In the genomic region with DNA sequence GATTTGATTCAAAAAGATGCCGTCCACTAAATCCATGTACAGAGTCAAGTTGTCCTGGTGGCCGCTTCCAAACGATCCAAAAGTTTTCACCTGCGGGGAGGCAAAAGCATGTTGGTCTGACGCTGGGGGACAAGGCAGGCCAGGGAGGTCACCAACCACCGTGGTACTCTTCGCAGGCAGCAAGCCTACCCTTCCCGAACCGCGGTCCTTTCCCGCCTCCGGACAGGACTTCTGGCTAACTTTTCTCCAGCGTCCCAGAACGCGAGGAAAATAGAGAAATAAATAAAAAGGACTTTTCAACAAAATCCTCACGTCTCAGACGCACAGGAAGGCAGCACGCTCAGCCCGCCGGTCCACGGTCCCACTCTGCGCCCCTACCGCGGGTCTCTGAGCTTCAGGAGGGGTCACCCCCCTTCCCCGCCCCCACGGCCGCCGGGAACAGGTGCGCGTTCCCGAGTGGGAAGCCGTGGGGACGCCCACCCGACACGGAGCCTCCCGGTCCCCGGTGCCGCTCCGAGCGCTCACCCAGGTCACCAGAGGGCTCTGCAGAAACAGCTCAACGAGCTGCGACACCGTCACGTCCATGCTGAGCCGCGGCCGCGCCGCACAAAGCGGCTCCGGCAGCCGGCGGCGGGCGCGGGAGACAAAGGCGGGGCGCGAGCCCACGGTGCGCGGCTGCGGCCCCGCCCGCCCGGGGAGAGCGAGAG, we compare ENCODE assay signal across 8 mouse cellular contexts. TPM values are rescaled to one million over a fixed set of nuclear protein-coding genes. Genes with fewer than 3 reads are reported as not detected.
DNase-seq lines count a peak whose midpoint lies in the region; ATAC-seq and TF ChIP-seq lines count a peak whose summit lies in the region.

No protein-coding gene starts in this region.

- H3K9ac ChIP-seq in heart, adult 2 months (ENCODE audit: low read depth, low read length): peak overlapping the region; percentile 71
- peak overlapping the region; percentile 78 for H3K9ac ChIP-seq in embryonic facial prominence, embryonic 14.5 days (ENCODE audit: low read depth, low read length)
- peak overlapping the region; percentile 78 for H3K9ac ChIP-seq in neural tube, embryonic 12.5 days

- TF ChIP-seq EP300 in heart, adult 2 months (IDR thresholded peaks at IDR 0.05; ENCODE audit: insufficient read depth, low read depth, low read length): no peak

- no peaks in the 10 kb centered on the region for H3K79me3 ChIP-seq in C2C12 (ENCODE audit: low read depth)

- no peaks in the 10 kb centered on the region for H3K9me3 ChIP-seq in embryonic facial prominence, embryonic 14.5 days (ENCODE audit: control insufficient read depth, low read length)
- no peaks in the 10 kb centered on the region for H3K9me3 ChIP-seq in limb, embryonic 10.5 days (replicated peaks)
- no peaks in the 10 kb centered on the region for H3K9me3 ChIP-seq in neural tube, embryonic 12.5 days

- H3ac ChIP-seq in C2C12 (ENCODE audit: control insufficient read depth, insufficient read length, low read depth): peak overlapping the region; percentile 45

- TF ChIP-seq POLR2A in heart, adult 2 months (IDR thresholded peaks at IDR 0.05; ENCODE audit: insufficient read depth, low read depth, low read length): no peak

- H3K36me3 ChIP-seq in heart, adult 2 months (ENCODE audit: control insufficient read depth, insufficient read depth, low read length): no peaks in the 10 kb centered on the region
- H3K36me3 ChIP-seq in C2C12 (ENCODE audit: control insufficient read depth, insufficient read depth): no peaks in the 10 kb centered on the region
- no peaks in the 10 kb centered on the region for H3K36me3 ChIP-seq in embryonic facial prominence, embryonic 14.5 days (ENCODE audit: control insufficient read depth, insufficient read depth, low read length)
- no peaks in the 10 kb centered on the region for H3K36me3 ChIP-seq in limb, embryonic 10.5 days
- H3K36me3 ChIP-seq in neural tube, embryonic 12.5 days: no peaks in the 10 kb centered on the region

- peak; percentile 1; the same call in 1 of the 2 replicates for ATAC-seq in embryonic facial prominence, embryonic 14.5 days (ENCODE audit: low read depth)
- ATAC-seq in neural tube, embryonic 12.5 days (ENCODE audit: low FRiP score, low read depth): peak; percentile 53
- ATAC-seq in megakaryocyte progenitor cell, adult 5-6 weeks (replicated peaks; ENCODE audit: poor library complexity): no peak

- WGBS in heart, adult 2 months: under 1% methylated on average over 66 of the region's 67 CpGs
- WGBS in embryonic facial prominence, embryonic 14.5 days: under 1% methylated on average over 24 of the region's 67 CpGs
- WGBS in limb, embryonic 10.5 days: under 1% methylated on average over 59 of the region's 67 CpGs
- under 1% methylated on average over 67 of the region's 67 CpGs for WGBS in neural tube, embryonic 12.5 days

- peak overlapping the region; percentile 75 for H3K27ac ChIP-seq in heart, adult 2 months
- H3K27ac ChIP-seq in embryonic facial prominence, embryonic 14.5 days (replicated peaks; ENCODE audit: low read depth, low read length): peak overlapping the region; percentile 71
- peak overlapping the region; percentile 89 for H3K27ac ChIP-seq in limb, embryonic 10.5 days
- H3K27ac ChIP-seq in neural tube, embryonic 12.5 days: peak overlapping the region; percentile 86

- H3K4me3 ChIP-seq in heart, adult 2 months: peak overlapping the region; percentile 77
- peak overlapping the region; percentile 51 for H3K4me3 ChIP-seq in C2C12 (ENCODE audit: insufficient read depth, poor library complexity, severe bottlenecking)
- peak overlapping the region; percentile 70 for H3K4me3 ChIP-seq in embryonic facial prominence, embryonic 14.5 days (ENCODE audit: low read depth, low read length)
- peak overlapping the region; percentile 66 for H3K4me3 ChIP-seq in limb, embryonic 10.5 days
- peak overlapping the region; percentile 62 for H3K4me3 ChIP-seq in neural tube, embryonic 12.5 days

- H3K4me2 ChIP-seq in embryonic facial prominence, embryonic 14.5 days (ENCODE audit: low read depth, low read length): peak overlapping the region; percentile 95
- peak overlapping the region; percentile 77 for H3K4me2 ChIP-seq in neural tube, embryonic 12.5 days (replicated peaks)

- no peaks in the 10 kb centered on the region for H3K79me2 ChIP-seq in heart, adult 2 months (replicated peaks; ENCODE audit: control insufficient read depth, insufficient read depth, low read length)
- H3K79me2 ChIP-seq in C2C12 (ENCODE audit: control insufficient read depth, insufficient read depth): peaks cover 28% of the 10 kb centered on the region

- DNase-seq in heart, adult 2 months: no peak
- DNase-seq in heart, postnatal 25 days (ENCODE audit: low spot score): no peak
- DNase-seq in embryonic facial prominence, embryonic 14.5 days (ENCODE audit: low spot score): no peak
- no peak for DNase-seq in limb, embryonic 10.5 days (ENCODE audit: low spot score)
- DNase-seq in left cerebral cortex, postnatal 36 days (ENCODE audit: low spot score in 2 of 2): no peak

- no peak for TF ChIP-seq CTCF in heart, adult 2 months (IDR thresholded peaks at IDR 0.05)
- TF ChIP-seq CTCF in C2C12 (IDR thresholded peaks at IDR 0.05; ENCODE audit: control insufficient read depth, insufficient read depth, insufficient read length): no peak

- peaks cover 7% of the 10 kb centered on the region for H3K4me1 ChIP-seq in heart, adult 2 months (ENCODE audit: control insufficient read depth, insufficient read depth, low read length)
- peaks cover 7% of the 10 kb centered on the region; the same call in 1 of the 2 replicates for H3K4me1 ChIP-seq in embryonic facial prominence, embryonic 14.5 days (ENCODE audit: control insufficient read depth, insufficient read depth, low read length)
- H3K4me1 ChIP-seq in limb, embryonic 10.5 days: peaks cover 41% of the 10 kb centered on the region
- peaks cover 31% of the 10 kb centered on the region for H3K4me1 ChIP-seq in neural tube, embryonic 12.5 days

- H3K27me3 ChIP-seq in heart, adult 2 months (ENCODE audit: control insufficient read depth, insufficient read depth, low read length): no peaks in the 10 kb centered on the region; the same call in 1 of the 2 replicates
- H3K27me3 ChIP-seq in C2C12 (ENCODE audit: control insufficient read depth, insufficient read depth, insufficient read length): no peaks in the 10 kb centered on the region
- peaks cover 36% of the 10 kb centered on the region for H3K27me3 ChIP-seq in embryonic facial prominence, embryonic 14.5 days (replicated peaks; ENCODE audit: control insufficient read depth, insufficient read depth, low read length)
- peaks cover 51% of the 10 kb centered on the region for H3K27me3 ChIP-seq in limb, embryonic 10.5 days (ENCODE audit: low read depth, poor library complexity, severe bottlenecking)
- H3K27me3 ChIP-seq in neural tube, embryonic 12.5 days (replicated peaks): no peaks in the 10 kb centered on the region

- intact Hi-C loops in heart, adult 2 months (cut with DNase I): loop anchor here (2.0 to 5.0 kb wide), 2 partner anchors 36 to 48 kb away; no protein-coding TSS in a partner anchor
- intact Hi-C loops in heart, postnatal 25 days (cut with DNase I): loop anchor here (2.0 to 5.0 kb wide), 2 partner anchors 36 to 70 kb away; no protein-coding TSS in a partner anchor
- intact Hi-C loops in left cerebral cortex, postnatal 36 days (cut with DNase I): loop anchor here (5.0 to 10.0 kb wide), 2 partner anchors 41 to 184 kb away; no protein-coding TSS in a partner anchor

TF ChIP-seq in C2C12, 6 proteins besides CTCF, POLR2A, EP300 and RAD21:
- TF ChIP-seq CEBPB (IDR thresholded peaks at IDR 0.05; ENCODE audit: low read depth): no peak
- no peak for TF ChIP-seq USF1 (IDR thresholded peaks at IDR 0.05; ENCODE audit: low read depth)
- no peak for TF ChIP-seq FOSL1 (IDR thresholded peaks at IDR 0.05; ENCODE audit: insufficient read depth, low read length, poor library complexity, severe bottlenecking)
- no peak for TF ChIP-seq MYOG (IDR thresholded peaks at IDR 0.05; ENCODE audit: control insufficient read depth, extremely low read depth, insufficient read length)
- no peak for TF ChIP-seq MAX (IDR thresholded peaks at IDR 0.05)
- no peak for TF ChIP-seq MYOD1 (IDR thresholded peaks at IDR 0.05; ENCODE audit: control insufficient read depth, insufficient read length, low read depth)
TF ChIP-seq in C2C12: peak in this region for 0.

RNA-seq across cellular contexts. Expression of a gene that starts 0.5 kb away (rescaled TPM):
- 1 to 10 TPM; 3.6 to 5.2 TPM for total RNA-seq in heart, adult 2 months (2021)
- 4.1 and 5.4 TPM in 2 replicates for polyA plus RNA-seq in heart, adult 2 months (2012; rRNA removed)
- 1 to 10 TPM; 5.9 to 6.7 TPM for total RNA-seq in heart, postnatal 25 days (2021)
- 6.1 TPM for polyA plus RNA-seq in C2C12 (2012; fragmentation: generic; extraction: Trizol)
- 5.5 and 6.9 TPM in 2 replicates for polyA plus RNA-seq in embryonic facial prominence, embryonic 14.5 days (2014; fragmentation: Nextera tagmentation; extraction: Ambion mirVana)
- 4.9 and 5.1 TPM in 2 replicates for polyA plus RNA-seq in limb, embryonic 10.5 days (2016; fragmentation: Nextera tagmentation; extraction: Ambion mirVana)
- polyA plus RNA-seq in neural tube, embryonic 12.5 days (2016; fragmentation: Nextera tagmentation; extraction: Ambion mirVana): 14.7 and 16.0 TPM in 2 replicates
- total RNA-seq in left cerebral cortex, postnatal 36 days (2021): 10 to 100 TPM; 16.7 to 28.8 TPM
- 29.2 and 42.9 TPM in 2 replicates for total RNA-seq in megakaryocyte progenitor cell, adult 5-6 weeks (2015)
- total RNA-seq in megakaryocyte progenitor cell, adult 5-6 weeks (2017): 78.9 and 97.7 TPM in 2 replicates

RNA-seq across cellular contexts. Expression of a gene that starts 55.1 kb away (rescaled TPM):
- total RNA-seq in heart, adult 2 months (2021): 10 to 100 TPM; 22.7 to 23.7 TPM
- polyA plus RNA-seq in heart, adult 2 months (2012; rRNA removed): 6.7 and 10.6 TPM in 2 replicates
- 10 to 100 TPM; 23.5 to 25.3 TPM for total RNA-seq in heart, postnatal 25 days (2021)
- polyA plus RNA-seq in C2C12 (2012; fragmentation: generic; extraction: Trizol): 12.7 TPM
- polyA plus RNA-seq in embryonic facial prominence, embryonic 14.5 days (2014; fragmentation: Nextera tagmentation; extraction: Ambion mirVana): 33.9 and 36.4 TPM in 2 replicates
- polyA plus RNA-seq in limb, embryonic 10.5 days (2016; fragmentation: Nextera tagmentation; extraction: Ambion mirVana): 59.1 and 63.1 TPM in 2 replicates
- polyA plus RNA-seq in neural tube, embryonic 12.5 days (2016; fragmentation: Nextera tagmentation; extraction: Ambion mirVana): 64.8 and 67.4 TPM in 2 replicates
- 10 to 100 TPM; 35.6 to 46.1 TPM for total RNA-seq in left cerebral cortex, postnatal 36 days (2021)
- total RNA-seq in megakaryocyte progenitor cell, adult 5-6 weeks (2015): 114 and 116 TPM in 2 replicates
- 116 and 153 TPM in 2 replicates for total RNA-seq in megakaryocyte progenitor cell, adult 5-6 weeks (2017)
